In genomic region chr4:148643291-148644156, GRCm38 (mm10) we compare ENCODE assay signal across 7 mouse cellular contexts. TPM values are rescaled to one million over a fixed set of nuclear protein-coding genes. Genes with fewer than 3 reads are reported as not detected.
A peak's percentile ranks its signal among the peaks of the same experiment; 100 is the strongest.
DNase-seq lines count a peak whose midpoint lies in the region; ATAC-seq and TF ChIP-seq lines count a peak whose summit lies in the region.

Gene Gm572, plus strand, starts transcription at chr4:148643317.

- TF ChIP-seq POLR2A in olfactory bulb, adult 2 months (IDR thresholded peaks at IDR 0.05; ENCODE audit: insufficient read depth, low read depth, low read length) = no peak

- no peak for DNase-seq in lung, postnatal 14 days
- DNase-seq in MN1 (ENCODE audit: low spot score) = no peak
- no peak for DNase-seq in left cerebral cortex, adult 18-20 months (ENCODE audit: low spot score in 2 of 2)

- H3K27me3 ChIP-seq in lung, embryonic 16.5 days (ENCODE audit: control insufficient read depth, insufficient read depth, low read depth, low read length) = no peaks in the 10 kb centered on the region
- H3K27me3 ChIP-seq in forebrain, embryonic 12.5 days = peaks cover 2% of the 10 kb centered on the region; the same call in 1 of the 2 replicates
- no peaks in the 10 kb centered on the region for H3K27me3 ChIP-seq in intestine, postnatal 0 days (replicated peaks; ENCODE audit: control insufficient read depth, insufficient read depth, low read length)

- TF ChIP-seq CTCF in intestine, postnatal 0 days (IDR thresholded peaks at IDR 0.05; ENCODE audit: low read depth) = no peak
- no peak for TF ChIP-seq CTCF in olfactory bulb, adult 2 months (IDR thresholded peaks at IDR 0.05; ENCODE audit: insufficient read depth, low read depth, low read length)

- WGBS in lung, embryonic 16.5 days = 47% methylated on average over 15 of the region's 15 CpGs
- 70% methylated on average over 15 of the region's 15 CpGs for WGBS in forebrain, embryonic 12.5 days
- 58% methylated on average over 15 of the region's 15 CpGs for WGBS in intestine, postnatal 0 days
- WGBS in olfactory bulb, adult 2 months = 64% methylated on average over 15 of the region's 15 CpGs

- peaks cover 4% of the 10 kb centered on the region; the same call in 1 of the 2 replicates for H3K4me1 ChIP-seq in lung, embryonic 16.5 days (replicated peaks; ENCODE audit: control insufficient read depth, insufficient read depth, low read length)
- peaks cover 8% of the 10 kb centered on the region; the same call in 1 of the 2 replicates for H3K4me1 ChIP-seq in forebrain, embryonic 12.5 days
- H3K4me1 ChIP-seq in intestine, postnatal 0 days (replicated peaks; ENCODE audit: control insufficient read depth, insufficient read depth, low read length) = peaks cover 9% of the 10 kb centered on the region; the same call in 1 of the 2 replicates
- H3K4me1 ChIP-seq in olfactory bulb, adult 2 months (ENCODE audit: control insufficient read depth, insufficient read depth, low read length) = peaks cover 4% of the 10 kb centered on the region

- peak within 1 kb of the TSS; percentile 25 for H3K4me3 ChIP-seq in lung, embryonic 16.5 days (ENCODE audit: low read length)
- H3K4me3 ChIP-seq in forebrain, embryonic 12.5 days (replicated peaks) = no peak within 1 kb of the TSS
- peak within 1 kb of the TSS; percentile 14; the same call in 1 of the 2 replicates for H3K4me3 ChIP-seq in intestine, postnatal 0 days (ENCODE audit: low read depth, low read length)
- H3K4me3 ChIP-seq in olfactory bulb, adult 2 months (ENCODE audit: insufficient read depth, low read depth, low read length) = 0 out of 2 replicates have a peak within 1 kb of the TSS, but pooled peaks have one; percentile 2

- no peaks in the 10 kb centered on the region for H3K36me3 ChIP-seq in lung, embryonic 16.5 days (ENCODE audit: control insufficient read depth, insufficient read depth, low read length)
- no peaks in the 10 kb centered on the region for H3K36me3 ChIP-seq in forebrain, embryonic 12.5 days (replicated peaks)
- no peaks in the 10 kb centered on the region for H3K36me3 ChIP-seq in intestine, postnatal 0 days (ENCODE audit: control insufficient read depth, insufficient read depth)

- H3K27ac ChIP-seq in lung, embryonic 16.5 days (ENCODE audit: low read length) = peak within 1 kb of the TSS; percentile 9; the same call in 1 of the 2 replicates
- H3K27ac ChIP-seq in forebrain, embryonic 12.5 days = no peak within 1 kb of the TSS
- H3K27ac ChIP-seq in intestine, postnatal 0 days (ENCODE audit: low read depth, low read length) = no peak within 1 kb of the TSS
- no peak within 1 kb of the TSS for H3K27ac ChIP-seq in olfactory bulb, adult 2 months (ENCODE audit: insufficient read depth, low read depth, low read length)

- peak; percentile 49 for ATAC-seq in lung, embryonic 16.5 days (ENCODE audit: low read depth)
- ATAC-seq in forebrain, embryonic 12.5 days (ENCODE audit: low FRiP score) = peak; percentile 23; the same call in 1 of the 2 replicates
- no peak for ATAC-seq in intestine, postnatal 0 days

- H3K9ac ChIP-seq in lung, embryonic 16.5 days (ENCODE audit: low read length) = peak within 1 kb of the TSS; percentile 50
- H3K9ac ChIP-seq in forebrain, embryonic 12.5 days = no peak within 1 kb of the TSS
- peak within 1 kb of the TSS; percentile 31; the same call in 1 of the 2 replicates for H3K9ac ChIP-seq in intestine, postnatal 0 days (ENCODE audit: low read depth, low read length)

- H3K4me2 ChIP-seq in lung, embryonic 16.5 days (ENCODE audit: low read depth, low read length) = peak within 1 kb of the TSS; percentile 52
- H3K4me2 ChIP-seq in forebrain, embryonic 12.5 days = peak within 1 kb of the TSS; percentile 41
- H3K4me2 ChIP-seq in intestine, postnatal 0 days (replicated peaks; ENCODE audit: low read depth) = peak within 1 kb of the TSS; percentile 57

- H3K9me3 ChIP-seq in lung, embryonic 16.5 days (ENCODE audit: control insufficient read depth, low read length) = no peaks in the 10 kb centered on the region
- no peaks in the 10 kb centered on the region for H3K9me3 ChIP-seq in forebrain, embryonic 12.5 days
- no peaks in the 10 kb centered on the region for H3K9me3 ChIP-seq in intestine, postnatal 0 days (ENCODE audit: control insufficient read depth)

RNA-seq across cellular contexts. Expression of gene Gm572, which starts in this region (rescaled TPM):
- not detected in 2 replicates for polyA plus RNA-seq in lung, embryonic 16.5 days (2015; fragmentation: Nextera tagmentation; extraction: Ambion mirVana)
- not detected in 2 replicates for polyA plus RNA-seq in forebrain, embryonic 12.5 days (2016; fragmentation: Nextera tagmentation; extraction: Ambion mirVana)
- polyA plus RNA-seq in intestine, postnatal 0 days (2015; fragmentation: Nextera tagmentation; extraction: Ambion mirVana) = not detected in 2 replicates
- polyA plus RNA-seq in olfactory bulb, adult 2 months (2012; ENCODE audit: insufficient read depth, insufficient read length, low replicate concordance, missing spikeins) = not detected in 2 replicates
- total RNA-seq in left cerebral cortex, adult 18-20 months (2021) = not detected

Comparison
In these comparisons a context has a peak if more than half of its experiments do, and no peak if none do; other contexts are left out.
1. Peak in ATAC-seq, H3K4me3 ChIP-seq, H3K27ac ChIP-seq, H3K9ac ChIP-seq and H3K4me2 ChIP-seq in lung, embryonic 16.5 days; RNA of the gene not detected or under 1 TPM.
2. Peak in ATAC-seq and H3K4me2 ChIP-seq in forebrain, embryonic 12.5 days; RNA of the gene not detected or under 1 TPM.